Mouse (Mus musculus): ENCODE measurements around the gene Sytl2. TPM values are rescaled to one million over a fixed set of nuclear protein-coding genes. Genes with fewer than 3 reads are reported as not detected.
A peak's percentile ranks its signal among the peaks of the same experiment; 100 is the strongest.

Gene Sytl2
- polyA plus RNA-seq, 1 experiment: 1.4 TPM

DNA sequence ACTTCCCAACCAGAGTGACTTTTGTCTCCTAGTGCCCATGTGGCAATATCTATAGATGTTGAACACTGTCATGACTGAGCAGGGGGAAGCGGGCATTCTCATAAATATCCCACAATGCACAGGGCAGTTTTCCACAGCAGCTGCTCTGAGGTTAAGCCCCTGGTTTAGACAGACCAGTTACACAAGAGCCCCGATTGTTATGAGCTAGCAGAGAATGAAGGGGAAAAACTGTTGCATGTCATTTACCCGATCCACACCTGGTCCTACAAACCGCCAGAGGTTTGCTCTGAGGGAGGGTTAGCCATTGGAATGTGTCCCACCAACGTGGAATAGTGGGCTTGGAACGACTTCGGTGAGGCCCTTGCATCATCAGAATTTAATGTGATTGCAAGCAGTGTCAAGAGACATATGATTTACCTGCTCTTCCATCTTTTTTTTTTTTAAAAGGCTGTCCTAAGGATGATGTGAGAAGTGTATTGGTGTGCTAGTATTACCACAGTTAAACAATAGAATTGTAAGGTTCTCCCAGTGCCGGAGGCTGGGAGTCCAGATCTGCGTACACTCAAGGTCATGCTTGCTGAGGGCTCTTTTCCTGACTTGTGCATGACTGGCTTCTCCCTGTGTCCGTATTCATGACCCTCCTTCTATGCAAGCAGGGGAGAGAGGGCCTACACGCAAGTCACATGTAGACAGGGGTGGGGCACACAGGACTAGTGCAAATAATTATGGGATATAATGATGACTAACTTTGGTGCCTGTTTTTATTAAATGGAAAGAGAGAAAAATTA is 20.1 kb upstream of the Sytl2 start:
- WGBS: 68% methylated on average over 11 of the region's 11 CpGs
- Histone ChIP-seq H3K4me1 (ENCODE audit: control insufficient read depth, insufficient read depth, insufficient read length) (no peaks in the 10 kb centered on the region), H3K4me3 (ENCODE audit: extremely low read depth, insufficient read depth, insufficient read length) (no peak overlapping the region), H3K27ac (ENCODE audit: insufficient read depth, low read length) (no peak overlapping the region), H3K27me3 (ENCODE audit: control insufficient read depth, insufficient read depth, low read length) (no peaks in the 10 kb centered on the region), H3K36me3 (ENCODE audit: control insufficient read depth, insufficient read depth, low read length) (no peaks in the 10 kb centered on the region)
- no peak for DNase-seq (ENCODE audit: low read depth in 1 of 2, low spot score in 2 of 2)
- TF ChIP-seq POLR2A (IDR thresholded peaks at IDR 0.05; ENCODE audit: low read depth, low read length): no peak
- TF ChIP-seq CTCF (IDR thresholded peaks at IDR 0.05; ENCODE audit: extremely low read depth, insufficient read depth, insufficient read length, insufficient replicate concordance): no peak

DNA sequence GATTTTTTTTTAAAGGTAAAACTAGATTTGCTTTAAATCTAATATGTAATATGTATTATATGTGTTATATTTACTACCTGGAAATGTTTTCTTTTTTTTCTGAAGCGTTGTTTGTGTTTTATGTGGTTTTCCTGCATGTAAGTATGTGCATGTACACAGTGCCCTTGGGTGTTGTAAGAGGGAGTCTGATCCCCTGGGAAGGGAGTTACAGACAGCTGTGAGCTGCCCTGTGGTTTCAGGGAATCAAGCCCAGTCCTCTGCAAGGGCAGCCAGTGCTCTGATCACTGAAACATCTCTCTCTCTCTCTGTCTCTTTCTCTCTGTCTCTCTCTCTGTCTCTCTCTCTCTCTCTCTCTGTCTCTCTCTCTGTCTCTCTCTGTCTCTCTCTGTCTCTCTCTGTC is 19.3 kb upstream of the Sytl2 start:
- H3K27me3 ChIP-seq (ENCODE audit: control insufficient read depth, insufficient read depth, low read length): no peaks in the 10 kb centered on the region
- no peak overlapping the region for H3K4me3 ChIP-seq (ENCODE audit: extremely low read depth, insufficient read depth, insufficient read length)
- no peaks in the 10 kb centered on the region for H3K4me1 ChIP-seq (ENCODE audit: control insufficient read depth, insufficient read depth, insufficient read length)
- H3K27ac ChIP-seq (ENCODE audit: insufficient read depth, low read length): no peak overlapping the region
- TF ChIP-seq POLR2A (IDR thresholded peaks at IDR 0.05; ENCODE audit: low read depth, low read length): no peak
- no peak for TF ChIP-seq CTCF (IDR thresholded peaks at IDR 0.05; ENCODE audit: extremely low read depth, insufficient read depth, insufficient read length, insufficient replicate concordance)
- DNase-seq (ENCODE audit: low read depth in 1 of 2, low spot score in 2 of 2): no peak
- WGBS: 27% methylated on average over 1 of the region's 1 CpGs
- no peaks in the 10 kb centered on the region for H3K36me3 ChIP-seq (ENCODE audit: control insufficient read depth, insufficient read depth, low read length)

DNA sequence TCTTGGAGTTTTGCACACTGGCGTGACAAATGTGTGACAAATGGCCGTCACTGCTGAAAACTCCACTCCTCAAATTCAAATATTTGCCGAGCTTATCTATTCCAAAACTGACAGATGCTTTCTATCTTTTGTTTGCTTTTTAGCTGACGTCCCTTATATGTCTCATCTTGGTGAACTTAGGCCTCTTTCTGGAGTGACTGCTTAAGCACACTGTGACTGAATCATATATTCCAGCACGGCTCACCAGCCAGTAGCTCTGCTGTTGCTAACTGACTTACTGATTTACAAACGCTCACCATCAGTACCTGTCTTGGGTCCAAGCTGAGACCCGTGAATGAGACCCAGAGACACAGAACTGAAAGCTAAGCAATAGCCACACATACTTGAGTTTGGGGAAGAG is 17.3 kb upstream of the Sytl2 start:
- TF ChIP-seq POLR2A (IDR thresholded peaks at IDR 0.05; ENCODE audit: low read depth, low read length) (no peak), CTCF (IDR thresholded peaks at IDR 0.05; ENCODE audit: extremely low read depth, insufficient read depth, insufficient read length, insufficient replicate concordance) (no peak)
- Histone ChIP-seq H3K36me3 (ENCODE audit: control insufficient read depth, insufficient read depth, low read length) (no peaks in the 10 kb centered on the region), H3K27me3 (ENCODE audit: control insufficient read depth, insufficient read depth, low read length) (no peaks in the 10 kb centered on the region), H3K4me3 (ENCODE audit: extremely low read depth, insufficient read depth, insufficient read length) (no peak overlapping the region), H3K4me1 (ENCODE audit: control insufficient read depth, insufficient read depth, insufficient read length) (no peaks in the 10 kb centered on the region), H3K27ac (ENCODE audit: insufficient read depth, low read length) (no peak overlapping the region)
- no peak for DNase-seq (ENCODE audit: low read depth in 1 of 2, low spot score in 2 of 2)
- WGBS: 86% methylated on average over 7 of the region's 7 CpGs

DNA sequence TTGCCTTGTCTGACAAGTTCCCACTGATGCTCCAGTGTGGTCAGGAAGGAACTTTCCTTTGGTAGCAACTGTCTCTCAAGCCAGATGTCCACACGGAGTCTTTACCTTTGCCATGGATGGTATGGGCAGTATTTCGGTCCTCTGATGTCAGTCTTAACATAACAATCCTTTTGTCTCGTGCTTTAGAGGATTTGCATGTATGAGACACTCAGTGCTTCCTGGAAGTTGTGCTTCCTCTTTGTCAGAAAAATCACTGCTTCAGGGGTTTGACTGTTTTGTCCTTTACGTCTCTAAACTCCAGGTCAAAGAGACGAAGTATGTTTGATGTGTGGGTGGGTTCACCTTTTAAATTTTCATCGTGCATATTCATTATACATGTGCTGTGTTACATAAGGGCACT is 10.2 kb upstream of the Sytl2 start:
- H3K36me3 ChIP-seq (ENCODE audit: control insufficient read depth, insufficient read depth, low read length): no peaks in the 10 kb centered on the region
- TF ChIP-seq CTCF (IDR thresholded peaks at IDR 0.05; ENCODE audit: extremely low read depth, insufficient read depth, insufficient read length, insufficient replicate concordance) (no peak), POLR2A (IDR thresholded peaks at IDR 0.05; ENCODE audit: low read depth, low read length) (no peak)
- no peak overlapping the region for H3K4me3 ChIP-seq (ENCODE audit: extremely low read depth, insufficient read depth, insufficient read length)
- no peak for DNase-seq (ENCODE audit: low read depth in 1 of 2, low spot score in 2 of 2)
- no peaks in the 10 kb centered on the region for H3K4me1 ChIP-seq (ENCODE audit: control insufficient read depth, insufficient read depth, insufficient read length)
- H3K27ac ChIP-seq (ENCODE audit: insufficient read depth, low read length): no peak overlapping the region
- no peaks in the 10 kb centered on the region for H3K27me3 ChIP-seq (ENCODE audit: control insufficient read depth, insufficient read depth, low read length)
- WGBS: 56% methylated on average over 6 of the region's 6 CpGs

DNA sequence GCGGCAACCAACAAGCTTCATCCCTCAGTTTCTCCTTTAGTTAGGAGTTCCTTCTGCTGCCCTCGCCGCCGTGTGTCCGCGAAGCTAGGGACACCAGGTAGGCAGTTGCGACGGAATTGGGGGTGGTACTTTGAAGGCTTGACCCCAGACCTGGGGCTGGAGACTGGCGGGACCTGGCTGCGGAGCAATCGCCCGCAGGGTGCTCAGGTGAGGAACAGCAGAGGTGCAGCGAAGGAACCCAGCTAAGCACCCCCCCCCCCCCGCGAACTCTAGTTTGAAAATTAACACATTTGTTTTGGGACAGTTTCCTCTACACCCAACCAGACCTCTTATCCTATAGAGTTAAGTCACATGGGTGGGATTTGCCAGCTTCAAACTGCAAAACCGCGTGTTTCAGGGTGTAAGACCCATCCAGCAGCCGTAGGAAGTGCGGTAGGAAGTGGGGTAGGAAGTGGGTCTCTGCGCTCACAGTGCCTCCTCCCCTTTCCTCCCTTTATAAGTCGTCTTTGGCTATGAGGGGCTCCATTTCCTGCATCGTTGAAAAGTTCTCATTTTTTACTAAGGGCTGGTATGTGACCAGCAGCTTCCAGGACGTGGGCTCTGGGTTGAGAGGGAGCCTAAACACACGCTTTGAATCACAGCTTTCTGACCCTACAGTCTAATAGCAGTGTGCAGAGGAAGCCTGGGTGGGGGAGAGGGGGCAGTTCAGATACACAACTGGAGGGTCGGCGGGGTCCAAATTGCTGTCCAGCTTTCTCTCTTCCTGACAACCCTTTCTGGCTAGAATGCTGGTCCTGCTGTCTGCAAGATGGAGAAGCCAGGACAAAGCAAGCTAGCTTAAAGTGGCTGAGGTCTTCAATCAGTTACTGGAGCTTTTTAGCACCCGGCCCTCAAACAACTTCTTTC is 848 bp downstream of the Sytl2 start:
- Histone ChIP-seq H3K27ac (ENCODE audit: insufficient read depth, low read length) (no peak overlapping the region), H3K27me3 (ENCODE audit: control insufficient read depth, insufficient read depth, low read length) (0 out of 2 replicates have a peak, but pooled peaks cover 4% of the 10 kb centered on the region), H3K4me1 (ENCODE audit: control insufficient read depth, insufficient read depth, insufficient read length) (peaks cover 9% of the 10 kb centered on the region; the same call in 1 of the 2 replicates), H3K4me3 (ENCODE audit: extremely low read depth, insufficient read depth, insufficient read length) (peak overlapping the region; percentile 55), H3K36me3 (ENCODE audit: control insufficient read depth, insufficient read depth, low read length) (no peaks in the 10 kb centered on the region)
- peak in 1 of 2 experiments; percentile 12 for DNase-seq (ENCODE audit: low read depth in 1 of 2, low spot score in 2 of 2)
- 4% methylated on average over 27 of the region's 27 CpGs for WGBS
- TF ChIP-seq POLR2A (IDR thresholded peaks at IDR 0.05; ENCODE audit: low read depth, low read length) (no peak), CTCF (IDR thresholded peaks at IDR 0.05; ENCODE audit: extremely low read depth, insufficient read depth, insufficient read length, insufficient replicate concordance) (no peak)

DNA sequence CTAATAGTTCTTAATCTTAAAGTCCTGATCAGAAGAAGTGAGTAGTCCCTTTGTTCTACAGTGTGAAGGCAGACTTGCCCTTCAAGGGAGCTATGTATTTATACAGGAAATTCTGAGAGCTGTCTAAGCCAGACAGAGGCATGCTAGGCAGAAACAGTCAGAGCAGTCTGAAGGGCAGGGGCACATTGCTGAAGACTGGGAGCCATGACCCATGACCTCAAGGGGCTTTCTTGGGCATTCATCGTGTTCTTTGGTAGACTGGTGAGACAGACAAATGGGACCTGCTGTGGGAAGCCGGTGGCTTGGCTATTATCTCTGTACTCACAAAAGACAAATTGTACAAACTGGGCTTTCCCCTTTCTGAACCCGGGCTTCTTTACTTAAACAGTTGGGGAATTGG is 4.0 kb downstream of the Sytl2 start:
- H3K27ac ChIP-seq (ENCODE audit: insufficient read depth, low read length): no peak overlapping the region
- 0 out of 2 replicates have a peak, but pooled peaks cover 4% of the 10 kb centered on the region for H3K27me3 ChIP-seq (ENCODE audit: control insufficient read depth, insufficient read depth, low read length)
- H3K36me3 ChIP-seq (ENCODE audit: control insufficient read depth, insufficient read depth, low read length): no peaks in the 10 kb centered on the region
- TF ChIP-seq POLR2A (IDR thresholded peaks at IDR 0.05; ENCODE audit: low read depth, low read length) (no peak), CTCF (IDR thresholded peaks at IDR 0.05; ENCODE audit: extremely low read depth, insufficient read depth, insufficient read length, insufficient replicate concordance) (no peak)
- DNase-seq (ENCODE audit: low read depth in 1 of 2, low spot score in 2 of 2): no peak
- H3K4me1 ChIP-seq (ENCODE audit: control insufficient read depth, insufficient read depth, insufficient read length): peaks cover 9% of the 10 kb centered on the region; the same call in 1 of the 2 replicates
- WGBS: 81% methylated on average over 3 of the region's 3 CpGs
- H3K4me3 ChIP-seq (ENCODE audit: extremely low read depth, insufficient read depth, insufficient read length): no peak overlapping the region
